In the genomic region with DNA sequence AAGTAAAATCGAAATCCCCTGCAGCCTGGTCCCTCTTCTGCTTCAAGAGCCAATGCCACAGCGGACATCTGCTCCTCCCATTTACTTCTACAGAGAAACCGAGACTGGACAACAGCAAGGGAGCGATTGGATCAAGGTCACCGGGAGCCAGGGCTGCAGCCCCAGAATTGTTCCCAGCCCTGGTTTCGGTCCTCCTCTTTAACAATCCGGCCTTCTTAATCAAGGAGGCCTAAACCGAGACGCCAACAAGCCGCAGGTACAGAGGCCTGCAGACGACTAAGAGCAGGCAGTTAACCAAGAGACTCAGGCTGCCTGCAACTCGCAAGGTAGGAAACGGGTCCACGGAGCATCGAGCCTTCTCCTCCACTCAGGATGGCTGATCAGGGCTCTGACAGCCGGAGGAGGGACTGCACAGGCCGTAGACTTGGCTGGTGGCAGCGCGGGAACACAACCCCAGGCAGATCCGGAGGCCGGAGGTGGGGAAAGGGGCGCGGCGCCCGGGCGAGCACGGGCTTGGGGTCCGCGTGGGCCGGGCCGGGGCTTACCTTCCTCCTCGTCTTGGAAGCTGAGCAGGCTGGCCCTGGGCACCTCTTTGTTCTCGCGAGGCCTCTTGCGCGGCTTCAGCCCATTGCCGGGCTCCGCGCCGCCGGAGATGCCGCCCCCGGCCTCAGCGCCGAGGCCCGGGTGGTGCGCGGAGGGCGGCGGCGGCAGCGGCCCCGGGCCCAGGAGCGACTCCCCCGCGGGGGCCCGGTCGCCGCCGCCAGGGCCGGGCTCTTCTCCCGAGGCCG, we compare ENCODE assay signal across 8 mouse cellular contexts. TPM values are rescaled to one million over a fixed set of nuclear protein-coding genes. Genes with fewer than 3 reads are reported as not detected.
DNase-seq lines count a peak whose midpoint lies in the region; ATAC-seq and TF ChIP-seq lines count a peak whose summit lies in the region.

No protein-coding gene starts in this region.

- no peak for TF ChIP-seq EP300 in liver, postnatal 0 days (IDR thresholded peaks at IDR 0.05; ENCODE audit: low read depth)

- ATAC-seq in heart, embryonic 14.5 days (ENCODE audit: insufficient number of reproducible peaks, insufficient read depth, low FRiP score, low read depth), result peak; percentile 65
- ATAC-seq in liver, postnatal 0 days, result peak; percentile 72
- ATAC-seq in neural tube, embryonic 13.5 days (ENCODE audit: low read depth), result peak; percentile 81

- no peaks in the 10 kb centered on the region for H3K27me3 ChIP-seq in heart, embryonic 14.5 days (ENCODE audit: control insufficient read depth, insufficient read depth, low read length)
- no peaks in the 10 kb centered on the region for H3K27me3 ChIP-seq in liver, postnatal 0 days (ENCODE audit: insufficient read depth, low read length)
- no peaks in the 10 kb centered on the region for H3K27me3 ChIP-seq in neural tube, embryonic 13.5 days
- no peaks in the 10 kb centered on the region for H3K27me3 ChIP-seq in testis, adult 2 months (ENCODE audit: control insufficient read depth, insufficient read depth, low read length)

- H3K4me1 ChIP-seq in bone marrow macrophage, adult 2 months (ENCODE audit: control insufficient read depth, insufficient read depth, low read length), result peaks cover 5% of the 10 kb centered on the region; the same call in 1 of the 2 replicates
- H3K4me1 ChIP-seq in embryonic fibroblast, embryonic 13.5 days (ENCODE audit: control insufficient read depth, insufficient read depth, low read length), result no peaks in the 10 kb centered on the region
- H3K4me1 ChIP-seq in heart, embryonic 14.5 days (ENCODE audit: control insufficient read depth in 2 of 2, insufficient read depth in 2 of 2, low read length in 2 of 2), result peaks cover 4 to 22% of the 10 kb centered on the region in 2 experiments; a peak in 3 of 4 replicates
- peaks cover 18% of the 10 kb centered on the region for H3K4me1 ChIP-seq in liver, postnatal 0 days (ENCODE audit: insufficient read depth)
- peaks cover 39% of the 10 kb centered on the region for H3K4me1 ChIP-seq in neural tube, embryonic 13.5 days (replicated peaks)
- H3K4me1 ChIP-seq in testis, adult 2 months (ENCODE audit: control insufficient read depth, insufficient read depth, low read length), result peaks cover 6% of the 10 kb centered on the region; the same call in 1 of the 2 replicates

- peak overlapping the region; percentile 89 for H3K4me3 ChIP-seq in bone marrow macrophage, adult 2 months (ENCODE audit: insufficient read depth, low read length)
- peak overlapping the region; percentile 88 for H3K4me3 ChIP-seq in embryonic fibroblast, embryonic 13.5 days (ENCODE audit: insufficient read depth, low read length)
- H3K4me3 ChIP-seq in heart, embryonic 14.5 days (ENCODE audit: control insufficient read depth in 1 of 2, insufficient read depth in 1 of 2, low read depth in 1 of 2, low read length in 2 of 2), result peak overlapping the region; percentile 90 to 94
- H3K4me3 ChIP-seq in liver, postnatal 0 days (ENCODE audit: low read depth, low read length), result peak overlapping the region; percentile 73
- H3K4me3 ChIP-seq in neural tube, embryonic 13.5 days, result peak overlapping the region; percentile 93
- peak overlapping the region; percentile 92 for H3K4me3 ChIP-seq in testis, adult 2 months (ENCODE audit: control insufficient read depth, low read depth, low read length)

- peaks cover 28% of the 10 kb centered on the region for H3K36me3 ChIP-seq in heart, embryonic 14.5 days (ENCODE audit: control insufficient read depth, insufficient read depth, low read length)
- H3K36me3 ChIP-seq in liver, postnatal 0 days (replicated peaks; ENCODE audit: insufficient read depth, low read length), result peaks cover 15% of the 10 kb centered on the region
- peaks cover 21% of the 10 kb centered on the region for H3K36me3 ChIP-seq in neural tube, embryonic 13.5 days
- no peaks in the 10 kb centered on the region for H3K36me3 ChIP-seq in testis, adult 2 months (ENCODE audit: control insufficient read depth, insufficient read depth, low read length)

- TF ChIP-seq POLR2A in bone marrow macrophage, adult 2 months (IDR thresholded peaks at IDR 0.05; ENCODE audit: borderline replicate concordance, low read depth, low read length), result no peak
- TF ChIP-seq POLR2A in embryonic fibroblast, embryonic 13.5 days (IDR thresholded peaks at IDR 0.05; ENCODE audit: low read depth, low read length), result no peak
- no peak for TF ChIP-seq POLR2A in testis, adult 2 months (IDR thresholded peaks at IDR 0.05; ENCODE audit: control insufficient read depth, low read depth, low read length)

- DNase-seq in CD4-positive, CD25-positive, alpha-beta regulatory T cell, adult 2 months (ENCODE audit: low read depth, low spot score), result peak; percentile 78
- peak; percentile 54 to 79 for DNase-seq in kidney, postnatal 25 days
- DNase-seq in liver, postnatal 0 days, result peak; percentile 73

- peak overlapping the region; percentile 66 for H3K27ac ChIP-seq in bone marrow macrophage, adult 2 months (ENCODE audit: insufficient read depth, low read depth, low read length)
- H3K27ac ChIP-seq in embryonic fibroblast, embryonic 13.5 days (ENCODE audit: insufficient read depth, low read length), result peak overlapping the region; percentile 62
- H3K27ac ChIP-seq in heart, embryonic 14.5 days (replicated peaks in 1 of 2; ENCODE audit: control insufficient read depth in 1 of 2, insufficient read depth in 1 of 2, low read depth in 2 of 2, low read length in 2 of 2), result peak overlapping the region; percentile 94
- peak overlapping the region; percentile 92 for H3K27ac ChIP-seq in liver, postnatal 0 days (ENCODE audit: low read depth)
- peak overlapping the region; percentile 94 for H3K27ac ChIP-seq in neural tube, embryonic 13.5 days (replicated peaks)
- peak overlapping the region; percentile 83 for H3K27ac ChIP-seq in testis, adult 2 months (ENCODE audit: control insufficient read depth, insufficient read depth, low read depth, low read length)

- no peaks in the 10 kb centered on the region for H3K9me3 ChIP-seq in heart, embryonic 14.5 days (ENCODE audit: control insufficient read depth, low read length)
- H3K9me3 ChIP-seq in liver, postnatal 0 days (ENCODE audit: low read length), result no peaks in the 10 kb centered on the region
- no peaks in the 10 kb centered on the region for H3K9me3 ChIP-seq in neural tube, embryonic 13.5 days

- no peak for TF ChIP-seq CTCF in bone marrow macrophage, adult 2 months (IDR thresholded peaks at IDR 0.05; ENCODE audit: low read depth, low read length)
- no peak for TF ChIP-seq CTCF in embryonic fibroblast, embryonic 13.5 days (IDR thresholded peaks at IDR 0.05; ENCODE audit: borderline replicate concordance, insufficient read depth, low read length)
- no peak for TF ChIP-seq CTCF in liver, postnatal 0 days (IDR thresholded peaks at IDR 0.05; ENCODE audit: low read depth)
- no peak for TF ChIP-seq CTCF in testis, adult 2 months (IDR thresholded peaks at IDR 0.05; ENCODE audit: control insufficient read depth, insufficient read depth, insufficient replicate concordance, low read depth, low read length)

- peak overlapping the region; percentile 77 for H3K4me2 ChIP-seq in heart, embryonic 14.5 days (ENCODE audit: low read length)
- peak overlapping the region; percentile 82 for H3K4me2 ChIP-seq in liver, postnatal 0 days (ENCODE audit: low read depth, low read length)
- peak overlapping the region; percentile 75 for H3K4me2 ChIP-seq in neural tube, embryonic 13.5 days

- under 1% methylated on average over 48 of the region's 63 CpGs for WGBS in heart, embryonic 14.5 days
- WGBS in liver, postnatal 0 days (ENCODE audit: insufficient replicate concordance), result under 1% methylated on average over 37 of the region's 63 CpGs
- under 1% methylated on average over 42 of the region's 63 CpGs for WGBS in neural tube, embryonic 13.5 days

- H3K9ac ChIP-seq in heart, embryonic 14.5 days (ENCODE audit: low read length), result peak overlapping the region; percentile 94
- H3K9ac ChIP-seq in liver, postnatal 0 days (replicated peaks), result peak overlapping the region; percentile 88
- H3K9ac ChIP-seq in neural tube, embryonic 13.5 days, result peak overlapping the region; percentile 98

RNA-seq across cellular contexts. Expression of gene Paxbp1, which starts 0.7 kb away (rescaled TPM):
- polyA plus RNA-seq in bone marrow macrophage, adult 2 months (2012; ENCODE audit: insufficient read depth, insufficient read length, missing spikeins), result 91.7 and 108 TPM in 2 replicates
- 60.7 and 90.4 TPM in 2 replicates for polyA plus RNA-seq in embryonic fibroblast, embryonic 13.5 days (2011; ENCODE audit: insufficient read length, low read depth, missing spikeins)
- 42.7 and 45.1 TPM in 2 replicates for polyA plus RNA-seq in heart, embryonic 14.5 days (2014; fragmentation: Nextera tagmentation; extraction: Ambion mirVana)
- polyA plus RNA-seq in liver, postnatal 0 days (2015; fragmentation: Nextera tagmentation; extraction: Ambion mirVana), result 10.3 and 10.9 TPM in 2 replicates
- polyA plus RNA-seq in neural tube, embryonic 13.5 days (2015; fragmentation: Nextera tagmentation; extraction: Ambion mirVana), result 61.8 and 73.5 TPM in 2 replicates
- 19.9 TPM in 2 replicates for polyA plus RNA-seq in testis, adult 2 months (2012; rRNA removed)

RNA-seq across cellular contexts. Expression of gene Synj1, which starts 32.5 kb away (rescaled TPM):
- polyA plus RNA-seq in bone marrow macrophage, adult 2 months (2012; ENCODE audit: insufficient read depth, insufficient read length, missing spikeins), result 91.7 and 118 TPM in 2 replicates
- polyA plus RNA-seq in embryonic fibroblast, embryonic 13.5 days (2011; ENCODE audit: insufficient read length, low read depth, missing spikeins), result 20.0 and 22.7 TPM in 2 replicates
- polyA plus RNA-seq in heart, embryonic 14.5 days (2014; fragmentation: Nextera tagmentation; extraction: Ambion mirVana), result 14.1 and 16.5 TPM in 2 replicates
- polyA plus RNA-seq in liver, postnatal 0 days (2015; fragmentation: Nextera tagmentation; extraction: Ambion mirVana), result 8.2 and 8.6 TPM in 2 replicates
- 35.2 and 38.2 TPM in 2 replicates for polyA plus RNA-seq in neural tube, embryonic 13.5 days (2015; fragmentation: Nextera tagmentation; extraction: Ambion mirVana)
- 15.5 and 18.9 TPM in 2 replicates for polyA plus RNA-seq in testis, adult 2 months (2012; rRNA removed)

RNA-seq across cellular contexts. Expression of gene 4932438H23Rik, which starts 51.3 kb away (rescaled TPM):
- not detected in 2 replicates for polyA plus RNA-seq in bone marrow macrophage, adult 2 months (2012; ENCODE audit: insufficient read depth, insufficient read length, missing spikeins)
- 0.27 TPM in 1 of 2 replicates, not detected in the other for polyA plus RNA-seq in embryonic fibroblast, embryonic 13.5 days (2011; ENCODE audit: insufficient read length, low read depth, missing spikeins)
- polyA plus RNA-seq in heart, embryonic 14.5 days (2014; fragmentation: Nextera tagmentation; extraction: Ambion mirVana), result 0.18 and 0.19 TPM in 2 replicates
- polyA plus RNA-seq in liver, postnatal 0 days (2015; fragmentation: Nextera tagmentation; extraction: Ambion mirVana), result 0.05 TPM in 1 of 2 replicates, not detected in the other
- polyA plus RNA-seq in neural tube, embryonic 13.5 days (2015; fragmentation: Nextera tagmentation; extraction: Ambion mirVana), result 0.47 TPM in 1 of 2 replicates, not detected in the other
- polyA plus RNA-seq in testis, adult 2 months (2012; rRNA removed), result 37.7 and 38.8 TPM in 2 replicates

Comparison
In these comparisons a context has a peak if more than half of its experiments do, and no peak if none do; other contexts are left out.
1. Peak in every context shown above with its lines: DNase-seq, ATAC-seq, H3K4me3 ChIP-seq and H3K27ac ChIP-seq.
2. RNA of gene 4932438H23Rik, which starts 51.3 kb away (polyA plus RNA-seq): 37.7 to 38.8 TPM in testis, adult 2 months; 0.47 TPM in neural tube, embryonic 13.5 days, 0.18 to 0.19 TPM in heart, embryonic 14.5 days, 0.27 TPM in embryonic fibroblast, embryonic 13.5 days, not detected in bone marrow macrophage, adult 2 months and 0.05 TPM in liver, postnatal 0 days; every median in the first group is over 10 times any median in the second.